ENCODE assay signal across 7 mouse cellular contexts in genomic region chr9:45838069-45838433, GRCm38 (mm10). TPM values are rescaled to one million over a fixed set of nuclear protein-coding genes. Genes with fewer than 3 reads are reported as not detected.
A peak's percentile ranks its signal among the peaks of the same experiment; 100 is the strongest.
DNase-seq lines count a peak whose midpoint lies in the region; ATAC-seq and TF ChIP-seq lines count a peak whose summit lies in the region.

No protein-coding gene starts in this region.

- peak overlapping the region; percentile 97 for H3K4me2 ChIP-seq in forebrain, embryonic 12.5 days
- H3K4me2 ChIP-seq in limb, embryonic 11.5 days (ENCODE audit: low read depth, severe bottlenecking), result peak overlapping the region; percentile 22
- H3K4me2 ChIP-seq in neural tube, embryonic 14.5 days (ENCODE audit: low read depth, low read length), result peak overlapping the region; percentile 93; the same call in 1 of the 2 replicates

- WGBS in liver, adult 2 months, result 29% methylated on average over 4 of the region's 4 CpGs
- WGBS in forebrain, embryonic 12.5 days, result 18% methylated on average over 4 of the region's 4 CpGs
- 26% methylated on average over 4 of the region's 4 CpGs for WGBS in limb, embryonic 11.5 days
- 22% methylated on average over 4 of the region's 4 CpGs for WGBS in neural tube, embryonic 14.5 days

- H3K4me1 ChIP-seq in liver, adult 2 months (ENCODE audit: control insufficient read depth, insufficient read depth, low read length), result peaks cover 28% of the 10 kb centered on the region
- peaks cover 38% of the 10 kb centered on the region for H3K4me1 ChIP-seq in forebrain, embryonic 12.5 days
- peaks cover 7% of the 10 kb centered on the region for H3K4me1 ChIP-seq in limb, embryonic 11.5 days (ENCODE audit: control insufficient read depth, insufficient read depth, low read length)
- peaks cover 30% of the 10 kb centered on the region for H3K4me1 ChIP-seq in neural tube, embryonic 14.5 days (ENCODE audit: control insufficient read depth, insufficient read depth, low read length)

- no peaks in the 10 kb centered on the region for H3K27me3 ChIP-seq in liver, adult 2 months (ENCODE audit: control insufficient read depth, insufficient read depth, low read length)
- no peaks in the 10 kb centered on the region for H3K27me3 ChIP-seq in forebrain, embryonic 12.5 days
- no peaks in the 10 kb centered on the region for H3K27me3 ChIP-seq in limb, embryonic 11.5 days (ENCODE audit: control insufficient read depth, insufficient read depth, low read length)
- no peaks in the 10 kb centered on the region for H3K27me3 ChIP-seq in neural tube, embryonic 14.5 days (ENCODE audit: control insufficient read depth, insufficient read depth, low read length)

- peak overlapping the region; percentile 88; the same call in 1 of the 2 replicates for H3K4me3 ChIP-seq in liver, adult 2 months (ENCODE audit: insufficient read depth, low read depth, low read length)
- peak overlapping the region; percentile 67 for H3K4me3 ChIP-seq in forebrain, embryonic 12.5 days (replicated peaks)
- peak overlapping the region; percentile 49; the same call in 1 of the 2 replicates for H3K4me3 ChIP-seq in limb, embryonic 11.5 days (ENCODE audit: low read depth, low read length)
- H3K4me3 ChIP-seq in neural tube, embryonic 14.5 days (ENCODE audit: low read depth, low read length), result peak overlapping the region; percentile 89

- DNase-seq in liver, adult 2 months (ENCODE audit: extremely low read depth, low read depth, low spot score), result no peak
- no peak for DNase-seq in liver
- no peak for DNase-seq in limb, embryonic 11.5 days (ENCODE audit: low spot score)
- DNase-seq in Muller cell, postnatal 12 days (ENCODE audit: inconsistent ontology term), result no peak
- DNase-seq in thymus, postnatal 0 days (ENCODE audit: low spot score), result no peak

- H3K79me2 ChIP-seq in liver, adult 2 months (ENCODE audit: control insufficient read depth, insufficient read depth, low read length), result peaks cover 23% of the 10 kb centered on the region; the same call in 1 of the 2 replicates

- TF ChIP-seq CTCF in liver, adult 2 months (IDR thresholded peaks at IDR 0.05; ENCODE audit: low read depth, low read length), result no peak

- no peaks in the 10 kb centered on the region for H3K9me3 ChIP-seq in forebrain, embryonic 12.5 days
- H3K9me3 ChIP-seq in limb, embryonic 11.5 days (ENCODE audit: control insufficient read depth, low read length), result no peaks in the 10 kb centered on the region
- no peaks in the 10 kb centered on the region for H3K9me3 ChIP-seq in neural tube, embryonic 14.5 days (ENCODE audit: control insufficient read depth, low read length)

- ATAC-seq in forebrain, embryonic 12.5 days (ENCODE audit: low FRiP score), result peak; percentile 68
- peak; percentile 67; the same call in 1 of the 2 replicates for ATAC-seq in limb, embryonic 11.5 days (ENCODE audit: insufficient number of reproducible peaks, low FRiP score, low TSS enrichment, low read depth)
- ATAC-seq in neural tube, embryonic 14.5 days (ENCODE audit: low read depth), result no peak

- TF ChIP-seq POLR2A in liver, adult 2 months (IDR thresholded peaks at IDR 0.05; ENCODE audit: extremely low read depth, insufficient read depth, low read length), result no peak

- H3K36me3 ChIP-seq in liver, adult 2 months (ENCODE audit: control insufficient read depth, insufficient read depth, low read length), result no peaks in the 10 kb centered on the region
- H3K36me3 ChIP-seq in forebrain, embryonic 12.5 days (replicated peaks), result no peaks in the 10 kb centered on the region
- no peaks in the 10 kb centered on the region for H3K36me3 ChIP-seq in limb, embryonic 11.5 days (ENCODE audit: control insufficient read depth, insufficient read depth, low read length)
- no peaks in the 10 kb centered on the region for H3K36me3 ChIP-seq in neural tube, embryonic 14.5 days (ENCODE audit: control insufficient read depth, insufficient read depth, low read length)

- H3K27ac ChIP-seq in liver, adult 2 months (replicated peaks; ENCODE audit: insufficient read depth, low read depth, low read length), result no peak overlapping the region
- no peak overlapping the region for H3K27ac ChIP-seq in forebrain, embryonic 12.5 days
- no peak overlapping the region for H3K27ac ChIP-seq in limb, embryonic 11.5 days (replicated peaks; ENCODE audit: low read depth, low read length)
- H3K27ac ChIP-seq in neural tube, embryonic 14.5 days (ENCODE audit: low read depth, low read length), result no peak overlapping the region

- no peak overlapping the region for H3K9ac ChIP-seq in liver, adult 2 months (ENCODE audit: low read depth, low read length)
- H3K9ac ChIP-seq in forebrain, embryonic 12.5 days, result no peak overlapping the region
- H3K9ac ChIP-seq in limb, embryonic 11.5 days (ENCODE audit: low read length), result no peak overlapping the region
- no peak overlapping the region for H3K9ac ChIP-seq in neural tube, embryonic 14.5 days (replicated peaks; ENCODE audit: low read depth, low read length)

RNA-seq across cellular contexts. Expression of gene Bace1, which starts 0.3 kb away (rescaled TPM):
- 7.6 and 9.9 TPM in 2 replicates for total RNA-seq in liver, adult 2 months (2014; rRNA removed)
- 23.0 and 24.1 TPM in 2 replicates for polyA plus RNA-seq in liver, adult 2 months (2012; rRNA removed)
- polyA plus RNA-seq in forebrain, embryonic 12.5 days (2016; fragmentation: Nextera tagmentation; extraction: Ambion mirVana), result 35.4 and 36.5 TPM in 2 replicates
- 22.9 and 25.4 TPM in 2 replicates for polyA plus RNA-seq in limb, embryonic 11.5 days (2014; fragmentation: Nextera tagmentation; extraction: Ambion mirVana)
- polyA plus RNA-seq in neural tube, embryonic 14.5 days (2014; fragmentation: Nextera tagmentation; extraction: Ambion mirVana), result 49.8 and 56.4 TPM in 2 replicates
- polyA plus RNA-seq in thymus, postnatal 0 days (2015; fragmentation: Nextera tagmentation; extraction: Ambion mirVana), result 8.0 and 10.3 TPM in 2 replicates

RNA-seq across cellular contexts. Expression of gene Cep164, which starts 9.6 kb away (rescaled TPM):
- 4.1 and 5.0 TPM in 2 replicates for total RNA-seq in liver, adult 2 months (2014; rRNA removed)
- 7.1 and 8.3 TPM in 2 replicates for polyA plus RNA-seq in liver, adult 2 months (2012; rRNA removed)
- polyA plus RNA-seq in forebrain, embryonic 12.5 days (2016; fragmentation: Nextera tagmentation; extraction: Ambion mirVana), result 16.3 and 17.7 TPM in 2 replicates
- 21.7 and 23.6 TPM in 2 replicates for polyA plus RNA-seq in limb, embryonic 11.5 days (2014; fragmentation: Nextera tagmentation; extraction: Ambion mirVana)
- 11.8 and 12.7 TPM in 2 replicates for polyA plus RNA-seq in neural tube, embryonic 14.5 days (2014; fragmentation: Nextera tagmentation; extraction: Ambion mirVana)
- 22.5 and 24.0 TPM in 2 replicates for polyA plus RNA-seq in thymus, postnatal 0 days (2015; fragmentation: Nextera tagmentation; extraction: Ambion mirVana)

Comparison
In these comparisons a context has a peak if more than half of its experiments do, and no peak if none do; other contexts are left out.
1. H3K4me2 ChIP-seq: peak in every context shown above with its lines; median percentile 97 in forebrain, embryonic 12.5 days; 93 in neural tube, embryonic 14.5 days; 22 in limb, embryonic 11.5 days.